Mouse (Mus musculus) erythroblast, embryonic 14.5 days (primary cell): ENCODE data around the gene Ankrd6.

ENCODE experiments used
- GATA1 ChIP-seq: IDR thresholded peaks from 2 replicates; pipeline ENCODE4 v1.6.1; 2012; ENCODE audit warnings: low read length, inconsistent platforms, mixed read lengths
- TAL1 ChIP-seq: IDR thresholded peaks from 3 replicates; pipeline ENCODE4 v1.6.1; 2012; ENCODE audit warnings: low read length, inconsistent platforms, mixed read lengths

DNA sequence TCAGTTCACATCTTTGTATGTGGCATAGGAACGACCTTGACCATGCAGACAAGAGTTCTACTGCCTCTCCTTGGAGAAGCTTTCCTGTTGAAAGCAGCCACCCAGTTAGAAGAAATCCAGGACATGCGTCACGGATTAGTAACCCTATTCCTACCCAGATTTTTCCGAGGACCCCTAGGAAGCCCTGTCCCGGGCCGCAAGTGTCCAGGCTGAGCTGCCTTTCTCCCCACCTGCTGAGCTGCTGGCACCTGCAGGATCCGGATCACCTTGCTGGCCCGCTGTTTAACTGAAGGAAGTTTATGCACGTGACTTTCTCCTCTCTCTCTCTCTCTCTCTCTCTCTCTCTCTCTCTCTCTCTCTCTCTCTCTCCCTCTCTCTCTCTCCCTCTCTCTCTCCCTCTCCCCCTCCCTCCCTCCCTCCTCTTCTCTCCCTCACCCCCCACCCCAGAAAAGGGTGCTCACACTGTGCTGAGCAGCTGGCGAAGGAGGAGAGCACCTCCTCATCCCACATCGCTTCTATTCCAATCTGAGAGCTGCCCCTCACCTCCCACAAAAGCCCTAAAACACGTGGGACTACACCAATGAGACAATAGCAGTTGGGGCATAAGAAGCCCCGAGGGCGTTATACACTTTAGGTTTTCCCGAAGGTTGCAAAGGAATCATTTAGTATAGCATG, 31.5 kb upstream of the Ankrd6 start:
- TF ChIP-seq GATA1: no peak
- TF ChIP-seq TAL1: no peak
